Mouse (Mus musculus): ENCODE data around the gene Spa17. TPM values are rescaled to one million over a fixed set of nuclear protein-coding genes. Genes with fewer than 3 reads are reported as not detected.

The Spa17 gene
- polyA plus RNA-seq, 1 experiment from 2014 or later, result 16.7 TPM

Other genes starting within 250 kb of the Spa17 start
- 0.07 and 0.09 TPM in 2 replicates for gene Hepacam, start 246.4 kb downstream of the Spa17 start, polyA plus RNA-seq (2014; fragmentation: Nextera tagmentation; extraction: Ambion mirVana)
- gene Robo4, start 211.8 kb downstream of the Spa17 start, polyA plus RNA-seq (2014; fragmentation: Nextera tagmentation; extraction: Ambion mirVana), result 6.6 and 7.0 TPM in 2 replicates
- gene Robo3, start 180.5 kb downstream of the Spa17 start, polyA plus RNA-seq (2014; fragmentation: Nextera tagmentation; extraction: Ambion mirVana), result 19.5 and 19.6 TPM in 2 replicates
- gene Msantd2, start 124.4 kb downstream of the Spa17 start, polyA plus RNA-seq (2014; fragmentation: Nextera tagmentation; extraction: Ambion mirVana), result 45.2 and 45.3 TPM in 2 replicates
- 29.8 and 30.7 TPM in 2 replicates for gene Esam, start 85.6 kb downstream of the Spa17 start, polyA plus RNA-seq (2014; fragmentation: Nextera tagmentation; extraction: Ambion mirVana)
- gene Vsig2, start 74.5 kb downstream of the Spa17 start, polyA plus RNA-seq (2014; fragmentation: Nextera tagmentation; extraction: Ambion mirVana), result 0.36 and 0.75 TPM in 2 replicates
- gene Nrgn, start 60.8 kb downstream of the Spa17 start, polyA plus RNA-seq (2014; fragmentation: Nextera tagmentation; extraction: Ambion mirVana), result 2.7 and 3.4 TPM in 2 replicates
- gene Siae, start 58.0 kb downstream of the Spa17 start, polyA plus RNA-seq (2014; fragmentation: Nextera tagmentation; extraction: Ambion mirVana), result 8.0 and 8.5 TPM in 2 replicates
- gene Tbrg1, start 43.6 kb upstream of the Spa17 start, polyA plus RNA-seq (2014; fragmentation: Nextera tagmentation; extraction: Ambion mirVana), result 128 TPM in 2 replicates
- gene Panx3, start 55.5 kb upstream of the Spa17 start, polyA plus RNA-seq (2014; fragmentation: Nextera tagmentation; extraction: Ambion mirVana), result 0.32 TPM in 1 of 2 replicates, not detected in the other
- gene Olfr160, start 102.5 kb upstream of the Spa17 start, polyA plus RNA-seq (2014; fragmentation: Nextera tagmentation; extraction: Ambion mirVana), result not detected in 2 replicates
- gene Olfr874, start 131.4 kb upstream of the Spa17 start, polyA plus RNA-seq (2014; fragmentation: Nextera tagmentation; extraction: Ambion mirVana), result not detected in 2 replicates
- not detected in 2 replicates for gene Olfr875, start 158.1 kb upstream of the Spa17 start, polyA plus RNA-seq (2014; fragmentation: Nextera tagmentation; extraction: Ambion mirVana)
- not detected in 2 replicates for gene Olfr876, start 189.3 kb upstream of the Spa17 start, polyA plus RNA-seq (2014; fragmentation: Nextera tagmentation; extraction: Ambion mirVana)
- 0.12 TPM in 1 of 2 replicates, not detected in the other for gene Olfr877, start 240.5 kb upstream of the Spa17 start, polyA plus RNA-seq (2014; fragmentation: Nextera tagmentation; extraction: Ambion mirVana)

All from forebrain, embryonic 11.5 days (tissue).